Mouse (Mus musculus) left cerebral cortex, adult 2 months (tissue): ENCODE measurements around the gene Lck. TPM values are rescaled to one million over a fixed set of nuclear protein-coding genes. Genes with fewer than 3 reads are reported as not detected.

Experiments
- DNase-seq, 2 experiments: peaks; one replicate each; pipeline ENCODE4 v3.0.0; 2021 to 2022; ENCODE audit warnings: low spot score in 2 of 2, mixed read lengths in 1 of 2; ENCODE audit errors: extremely low spot score in 1 of 2
- H3K27ac ChIP-seq: fragments of 200-600 bp; 2 replicates; pipeline ENCODE4 v1.8.1; 2022
- H3K4me3 ChIP-seq: fragments of 200-600 bp; 2 replicates; pipeline ENCODE4 v1.8.1; 2022
- CTCF ChIP-seq: fragments of 200-600 bp; IDR thresholded peaks from 2 replicates; pipeline ENCODE4 v1.8.1; 2022; ENCODE audit warnings: antibody characterized with exemption, mild to moderate bottlenecking, moderate library complexity
- intact Hi-C: fragments of 180-260 bp; cut with DNase I; formaldehyde crosslinking; loops from one replicate; pipeline ENCODE4 v1.15.1; 2025
- total RNA-seq, 2 experiments: library from RNA; stranded (reverse); gene quantifications; 2 replicates each; pipeline ENCODE4 v1.2.3; 2021

The Lck gene
- total RNA-seq, 2 experiments from 2014 or later = 2.2 to 2.4 TPM

DNA sequence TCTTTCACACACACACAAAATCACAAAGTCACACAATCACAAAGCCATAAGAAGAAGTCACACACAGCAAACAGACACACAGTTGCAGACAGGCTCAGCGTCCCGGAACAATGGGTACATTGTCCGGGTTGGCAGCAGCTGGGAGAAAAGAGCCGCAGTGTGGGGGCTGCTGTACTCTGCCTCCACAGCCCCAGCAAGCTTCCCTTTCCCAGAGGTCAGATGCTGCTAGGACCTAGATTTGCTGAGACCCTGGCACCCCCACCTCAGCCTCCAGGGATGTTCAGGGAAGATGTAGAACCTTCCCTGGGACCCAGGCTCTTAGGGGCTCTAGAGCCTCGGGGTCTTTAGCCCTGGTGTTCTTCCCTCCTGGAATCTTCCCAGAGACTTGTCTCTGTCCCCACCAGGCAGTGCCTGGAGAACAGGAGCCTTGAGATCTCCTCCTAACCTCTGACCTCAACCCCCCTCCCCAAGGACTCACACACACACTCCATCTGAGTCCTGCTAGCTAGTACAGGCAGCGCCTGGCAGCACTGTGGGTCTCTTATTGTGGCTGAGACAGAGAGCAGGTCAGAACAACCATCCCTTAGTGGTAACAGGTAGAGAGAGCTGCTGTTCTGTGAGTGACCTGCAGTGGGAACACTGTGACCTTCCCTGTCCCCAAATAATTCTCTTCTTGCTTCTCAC is 61.9 kb downstream of the Lck start:
- intact Hi-C loops = no loop called here
- Histone ChIP-seq H3K4me3 (no peak overlapping the region), H3K27ac (peak overlapping the region; percentile 32)
- no peak for TF ChIP-seq CTCF
- no peak for DNase-seq

DNA sequence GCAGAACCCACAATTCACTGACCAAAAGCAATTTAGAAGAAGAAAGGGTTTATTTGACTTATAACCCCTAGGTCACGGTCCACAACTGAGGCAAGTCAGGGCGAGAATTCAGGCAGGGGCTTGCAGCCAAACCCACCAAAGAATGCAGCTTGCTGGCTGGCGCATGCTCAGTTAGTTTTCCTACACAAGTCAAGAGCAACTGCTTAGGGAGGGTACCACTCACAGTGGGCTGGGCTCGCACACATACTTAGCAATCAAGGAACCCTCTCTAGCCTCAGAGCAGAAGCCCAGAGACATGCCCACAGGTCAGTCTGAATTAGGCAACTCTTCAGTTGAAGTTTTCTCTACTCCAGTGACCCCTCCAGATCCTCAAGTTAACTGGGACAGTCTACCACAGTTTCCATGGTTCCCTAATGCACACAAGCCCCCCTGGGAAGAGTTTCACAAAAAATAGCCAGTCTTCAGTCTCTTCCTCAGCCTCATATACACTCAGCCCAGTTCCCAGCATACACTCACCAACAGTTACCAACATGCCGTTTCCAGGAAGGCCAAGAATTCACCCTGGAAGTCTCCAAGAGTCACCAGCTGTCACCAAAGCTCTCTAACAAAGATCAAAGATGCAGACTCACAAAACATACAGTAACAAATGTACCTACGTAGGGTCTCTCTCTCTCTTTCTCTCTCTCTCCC is 62.6 kb downstream of the Lck start:
- DNase-seq = no peak
- no peak for TF ChIP-seq CTCF
- intact Hi-C loops = no loop called here
- peak overlapping the region; percentile 11; the same call in 1 of the 2 replicates for H3K27ac ChIP-seq
- H3K4me3 ChIP-seq = no peak overlapping the region

GRCm38 (mm10) chr4:129509650-129510049 is 63.8 kb downstream of the Lck start:
- Histone ChIP-seq H3K27ac (no peak overlapping the region), H3K4me3 (no peak overlapping the region)
- no peak for DNase-seq
- no peak for TF ChIP-seq CTCF
- intact Hi-C loops = no loop called here

DNA sequence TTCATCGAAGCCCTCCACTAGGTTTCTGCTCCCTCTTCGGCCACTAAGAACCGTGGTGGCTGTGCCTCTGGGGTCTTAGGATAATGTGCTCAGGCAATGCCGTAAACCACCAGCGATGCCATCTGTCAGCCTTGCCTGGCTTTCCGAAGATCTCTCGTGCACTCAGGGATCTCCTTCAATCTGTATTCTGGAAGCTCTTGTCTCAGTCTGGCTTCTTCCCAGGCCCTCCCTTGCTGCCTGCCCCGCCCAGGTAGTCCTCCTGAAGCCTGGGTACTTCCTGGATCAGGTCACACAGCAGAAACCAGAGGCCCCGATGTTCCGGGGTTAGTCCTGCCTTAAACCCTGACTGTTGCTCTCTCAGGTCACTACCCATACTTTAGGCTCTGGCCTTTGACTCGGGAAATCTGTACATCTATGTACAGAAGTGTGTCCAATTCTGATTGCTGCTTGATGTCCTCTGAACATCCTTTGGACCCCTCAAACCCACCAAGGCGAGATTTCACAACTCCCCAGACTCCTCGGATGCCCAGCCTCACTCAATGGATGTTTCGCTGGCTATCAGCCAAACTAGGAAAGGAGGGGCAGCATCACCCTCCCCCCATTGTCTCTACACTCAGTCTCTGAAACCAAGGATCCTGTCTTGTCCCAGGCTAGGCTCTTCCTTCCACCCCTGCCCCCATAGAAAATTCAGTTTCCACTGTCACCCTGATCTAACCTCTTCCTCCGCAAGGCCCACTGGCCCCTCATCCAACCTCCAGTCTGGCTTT is 64.4 kb downstream of the Lck start:
- Histone ChIP-seq H3K4me3 (no peak overlapping the region), H3K27ac (no peak overlapping the region)
- intact Hi-C loops = no loop called here
- DNase-seq = no peak
- TF ChIP-seq CTCF = no peak

DNA sequence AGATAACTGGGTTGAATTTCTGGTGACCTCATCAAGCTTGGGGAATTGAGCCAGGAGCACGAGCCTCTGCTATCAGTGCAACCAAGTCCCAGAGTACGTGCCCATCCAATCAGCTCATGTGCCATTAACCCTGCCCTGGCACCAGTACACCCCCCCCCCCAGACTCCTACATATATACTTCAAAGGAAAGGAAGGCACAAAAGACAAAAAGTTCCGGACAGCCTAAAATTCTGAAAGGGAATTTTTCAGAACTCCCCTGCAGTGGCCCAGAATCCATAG is 65.3 kb downstream of the Lck start:
- Histone ChIP-seq H3K27ac (no peak overlapping the region), H3K4me3 (no peak overlapping the region)
- DNase-seq = no peak
- TF ChIP-seq CTCF = no peak
- intact Hi-C loops = no loop called here

DNA sequence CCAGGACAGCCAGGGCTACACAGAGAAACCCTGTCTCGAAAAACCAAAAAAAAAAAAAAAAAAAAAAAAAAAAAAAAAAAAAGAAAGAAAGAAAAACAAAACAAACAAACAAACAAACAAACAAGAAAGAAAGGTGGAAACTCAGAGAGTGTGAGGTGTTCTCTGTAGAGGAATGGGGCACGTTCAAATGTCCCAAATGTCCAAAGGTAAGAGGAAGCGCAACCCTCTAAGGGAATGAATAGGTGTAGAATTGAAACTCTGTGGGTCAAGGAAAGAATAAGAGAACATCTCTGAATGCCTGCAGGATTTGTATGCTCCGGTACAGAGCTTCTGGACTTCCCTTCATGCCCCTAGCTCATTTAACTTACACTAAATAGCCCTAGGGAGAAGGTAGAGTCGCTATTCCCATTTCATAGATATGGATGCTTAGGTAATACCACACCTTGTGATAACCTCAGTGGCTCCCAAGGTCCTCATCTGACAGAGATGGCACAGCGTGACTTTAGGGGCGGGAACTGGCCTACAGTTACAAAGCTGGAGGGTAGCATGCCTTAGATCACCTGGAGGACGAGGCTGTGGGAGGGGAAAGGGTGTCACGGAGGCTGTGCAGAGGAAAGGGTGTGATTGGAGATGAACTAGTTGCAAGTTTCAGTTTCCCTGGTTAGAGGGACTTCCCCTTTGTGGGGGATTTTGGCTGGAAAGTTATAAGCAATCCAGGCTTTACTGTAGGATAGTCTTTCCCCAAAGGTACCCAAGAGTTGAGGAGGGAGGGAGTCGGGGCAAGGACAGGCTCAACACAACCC is 65.8 kb downstream of the Lck start:
- TF ChIP-seq CTCF = no peak
- intact Hi-C loops = no loop called here
- no peak for DNase-seq
- no peak overlapping the region for H3K4me3 ChIP-seq
- no peak overlapping the region for H3K27ac ChIP-seq

- no peak for TF ChIP-seq CTCF
- DNase-seq = no peak
- Histone ChIP-seq H3K27ac (no peak overlapping the region), H3K4me3 (no peak overlapping the region)
- intact Hi-C loops = no loop called here
Measured at GRCm38 (mm10) chr4:129505511-129505910, 67.9 kb downstream of the Lck start.

GRCm38 (mm10) chr4:129502901-129503444 is 70.5 kb downstream of the Lck start:
- intact Hi-C loops = no loop called here
- no peak for TF ChIP-seq CTCF
- no peak overlapping the region for H3K27ac ChIP-seq
- H3K4me3 ChIP-seq = no peak overlapping the region
- no peak for DNase-seq

GRCm38 (mm10) chr4:129502327-129502888 is 71.0 kb downstream of the Lck start:
- no peak for DNase-seq
- Histone ChIP-seq H3K27ac (no peak overlapping the region), H3K4me3 (no peak overlapping the region)
- TF ChIP-seq CTCF = no peak
- intact Hi-C loops = no loop called here

DNA sequence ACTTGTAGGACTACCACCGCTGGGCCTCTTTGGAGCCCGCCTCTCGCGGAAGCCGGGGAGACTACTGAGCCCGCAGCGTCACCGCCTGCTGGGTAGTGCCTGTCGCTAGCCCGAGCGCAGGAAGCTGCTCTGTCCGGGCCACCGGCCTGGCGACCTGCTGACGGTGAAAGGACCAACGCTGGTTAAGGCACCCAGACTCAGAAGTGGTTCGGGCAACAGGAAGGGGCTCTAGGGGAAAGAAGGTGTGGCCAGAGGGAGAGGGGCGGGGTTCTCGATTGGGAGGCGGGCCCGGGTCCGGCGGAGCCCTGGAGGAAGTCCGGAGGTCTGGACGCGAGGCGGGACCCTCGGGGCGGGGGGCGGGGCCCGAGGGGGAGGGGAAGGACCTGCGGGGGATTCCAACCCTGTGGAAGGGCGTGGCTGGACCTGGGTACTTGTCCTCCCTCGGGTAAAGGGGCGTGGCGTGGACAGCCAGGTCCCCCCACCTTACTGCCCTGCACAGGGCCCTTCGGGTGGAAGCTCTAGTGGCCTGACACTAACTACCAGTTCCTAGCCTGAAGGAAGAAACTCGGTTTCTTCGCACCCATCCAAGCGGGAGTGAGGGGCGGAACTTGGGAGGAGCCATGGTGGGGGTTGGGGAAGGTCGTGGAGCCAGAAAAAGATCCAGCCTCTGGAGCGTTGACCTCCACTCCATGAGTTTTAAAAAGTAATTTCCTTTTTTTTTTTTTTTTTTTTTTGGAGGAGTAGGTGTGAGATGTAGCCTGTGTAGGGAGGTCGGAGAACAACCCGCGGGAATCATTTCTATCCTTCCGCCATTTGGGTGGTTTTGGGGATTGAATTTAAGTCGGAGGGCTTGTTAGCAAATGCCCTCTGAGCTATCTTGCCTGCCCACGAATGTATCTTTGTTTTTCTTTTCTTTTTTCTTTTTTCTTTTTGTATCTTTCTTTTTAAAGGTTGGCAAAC is 72.6 kb downstream of the Lck start:
- no peak for TF ChIP-seq CTCF
- H3K27ac ChIP-seq = peak overlapping the region; percentile 85
- peak overlapping the region; percentile 81 for H3K4me3 ChIP-seq
- intact Hi-C loops = no loop called here
- DNase-seq = peak; percentile 55 to 67
